In the genomic region with DNA sequence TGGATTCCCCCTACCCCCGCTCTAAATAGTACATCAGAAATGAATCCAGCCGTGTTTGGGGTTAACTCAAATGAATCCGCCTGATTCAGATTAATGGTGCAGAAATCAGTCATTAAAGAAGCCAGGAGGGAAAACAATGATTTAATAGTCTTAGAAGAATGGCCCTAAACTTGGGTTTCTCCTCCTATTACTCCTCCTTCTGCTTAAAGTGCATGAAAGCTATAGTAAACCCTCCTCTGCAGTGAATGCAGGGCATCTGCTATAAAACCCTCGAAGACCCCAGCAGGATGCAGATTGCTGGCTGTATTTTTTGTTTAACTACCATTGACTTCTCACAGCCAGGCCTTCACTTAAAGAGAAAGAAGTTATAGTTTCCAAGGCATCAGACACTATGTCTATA, we compare ENCODE assay signal across 22 mouse cellular contexts.
DNase-seq lines count a peak whose midpoint lies in the region; ATAC-seq and TF ChIP-seq lines count a peak whose summit lies in the region.
"Had no signal": no experiment of that assay in that cellular context is flagged by ENCODE, and none has a peak within 500 bp of the region (broad histone marks: within the 10 kb centered on the region; RNA-seq: fewer than 3 reads in every experiment).

No protein-coding gene starts in this region.

- H3K4me1 ChIP-seq in forebrain, embryonic 10.5 days, result peaks cover 19% of the 10 kb centered on the region
- peaks cover 20% of the 10 kb centered on the region for H3K4me1 ChIP-seq in forebrain, embryonic 13.5 days
- peaks cover 15% of the 10 kb centered on the region for H3K4me1 ChIP-seq in hindbrain, embryonic 14.5 days (replicated peaks; ENCODE audit: control insufficient read depth, insufficient read depth, low read length)
- no peaks in the 10 kb centered on the region; the same call in 1 of the 2 replicates for H3K4me1 ChIP-seq in hindbrain, embryonic 11.5 days (replicated peaks; ENCODE audit: control insufficient read depth, insufficient read depth, low read length)
- 0 out of 2 replicates have a peak, but pooled peaks cover 5% of the 10 kb centered on the region for H3K4me1 ChIP-seq in kidney, postnatal 0 days (replicated peaks; ENCODE audit: insufficient read depth, low read length)
- peaks cover 19% of the 10 kb centered on the region for H3K4me1 ChIP-seq in neural tube, embryonic 13.5 days (replicated peaks)
- peaks cover 16% of the 10 kb centered on the region for H3K4me1 ChIP-seq in neural tube, embryonic 15.5 days

- H3K36me3 ChIP-seq in forebrain, embryonic 10.5 days (replicated peaks), result no peaks in the 10 kb centered on the region
- H3K36me3 ChIP-seq in forebrain, embryonic 13.5 days (ENCODE audit: poor library complexity, severe bottlenecking), result no peaks in the 10 kb centered on the region
- H3K36me3 ChIP-seq in hindbrain, embryonic 14.5 days (replicated peaks; ENCODE audit: control insufficient read depth, insufficient read depth), result no peaks in the 10 kb centered on the region
- no peaks in the 10 kb centered on the region for H3K36me3 ChIP-seq in hindbrain, embryonic 11.5 days (ENCODE audit: control insufficient read depth, insufficient read depth, low read length)
- H3K36me3 ChIP-seq in kidney, postnatal 0 days (ENCODE audit: insufficient read depth, low read length), result no peaks in the 10 kb centered on the region
- H3K36me3 ChIP-seq in neural tube, embryonic 13.5 days, result no peaks in the 10 kb centered on the region
- no peaks in the 10 kb centered on the region for H3K36me3 ChIP-seq in neural tube, embryonic 15.5 days
- H3K36me3 ChIP-seq: embryonic facial prominence, embryonic 12.5 days; G1E; hindbrain, embryonic 15.5 days had no signal

- 0 out of 2 replicates have a peak overlapping the region, but pooled peaks have one; percentile 66 for H3K27ac ChIP-seq in forebrain, embryonic 10.5 days
- no peak overlapping the region for H3K27ac ChIP-seq in forebrain, embryonic 13.5 days
- peak overlapping the region; percentile 11; the same call in 1 of the 2 replicates for H3K27ac ChIP-seq in hindbrain, embryonic 14.5 days
- no peak overlapping the region for H3K27ac ChIP-seq in hindbrain, embryonic 11.5 days (ENCODE audit: low read depth, low read length)
- H3K27ac ChIP-seq in kidney, postnatal 0 days, result no peak overlapping the region
- peak overlapping the region; percentile 64 for H3K27ac ChIP-seq in neural tube, embryonic 13.5 days (replicated peaks)
- H3K27ac ChIP-seq in neural tube, embryonic 15.5 days (replicated peaks), result no peak overlapping the region
- H3K27ac ChIP-seq: gastrocnemius, adult 2 months; heart, embryonic 13.5 days; hindbrain, embryonic 15.5 days had no signal

- H3K27me3 ChIP-seq in forebrain, embryonic 10.5 days (ENCODE audit: poor library complexity, severe bottlenecking), result no peaks in the 10 kb centered on the region
- no peaks in the 10 kb centered on the region for H3K27me3 ChIP-seq in forebrain, embryonic 13.5 days
- no peaks in the 10 kb centered on the region for H3K27me3 ChIP-seq in hindbrain, embryonic 14.5 days (ENCODE audit: control insufficient read depth, insufficient read depth, low read length)
- H3K27me3 ChIP-seq in hindbrain, embryonic 11.5 days (ENCODE audit: control insufficient read depth, insufficient read depth, low read length), result no peaks in the 10 kb centered on the region
- no peaks in the 10 kb centered on the region for H3K27me3 ChIP-seq in kidney, postnatal 0 days (ENCODE audit: insufficient read depth, low read length)
- 0 out of 2 replicates have a peak, but pooled peaks cover 4% of the 10 kb centered on the region for H3K27me3 ChIP-seq in neural tube, embryonic 13.5 days
- no peaks in the 10 kb centered on the region for H3K27me3 ChIP-seq in neural tube, embryonic 15.5 days (replicated peaks)
- H3K27me3 ChIP-seq: embryonic facial prominence, embryonic 12.5 days; heart, embryonic 13.5 days; hindbrain, embryonic 15.5 days had no signal

- no peak for DNase-seq in forebrain, embryonic 10.5 days (ENCODE audit: extremely low spot score, low spot score)
- no peak for DNase-seq in hindbrain, embryonic 14.5 days (ENCODE audit: low spot score)
- no peak for DNase-seq in hindbrain, embryonic 11.5 days (ENCODE audit: low spot score)
- peak; percentile 80 for DNase-seq in kidney, postnatal 0 days (ENCODE audit: low spot score)
- no peak for DNase-seq in kidney, postnatal 4 days
- DNase-seq: adrenal gland, adult 8-10 months; adrenal gland, postnatal 36 days; B cell, adult 2 months; cerebellum, adult 11 months; cerebellum, adult 8-10 months; cerebellum, postnatal 25 days; gastrocnemius, adult 2 months; gastrocnemius, postnatal 25 days; heart, postnatal 36 days had no signal

- H3K4me3 ChIP-seq in forebrain, embryonic 10.5 days, result no peak overlapping the region
- no peak overlapping the region for H3K4me3 ChIP-seq in forebrain, embryonic 13.5 days
- no peak overlapping the region for H3K4me3 ChIP-seq in hindbrain, embryonic 14.5 days (replicated peaks; ENCODE audit: low read length)
- no peak overlapping the region for H3K4me3 ChIP-seq in hindbrain, embryonic 11.5 days (ENCODE audit: low read depth, low read length)
- no peak overlapping the region for H3K4me3 ChIP-seq in kidney, postnatal 0 days (replicated peaks; ENCODE audit: low read depth, low read length)
- no peak overlapping the region for H3K4me3 ChIP-seq in neural tube, embryonic 13.5 days
- no peak overlapping the region for H3K4me3 ChIP-seq in neural tube, embryonic 15.5 days (replicated peaks)
- H3K4me3 ChIP-seq: embryonic facial prominence, embryonic 12.5 days; gastrocnemius, adult 2 months; heart, embryonic 13.5 days; hindbrain, embryonic 15.5 days had no signal

- TF ChIP-seq CTCF in kidney, postnatal 0 days (IDR thresholded peaks at IDR 0.05; ENCODE audit: low read depth), result no peak

- 66% methylated on average over 4 of the region's 4 CpGs for WGBS in forebrain, embryonic 10.5 days
- 25% methylated on average over 4 of the region's 4 CpGs for WGBS in forebrain, embryonic 13.5 days
- WGBS in hindbrain, embryonic 14.5 days, result 45% methylated on average over 4 of the region's 4 CpGs
- 52% methylated on average over 4 of the region's 4 CpGs for WGBS in hindbrain, embryonic 11.5 days
- WGBS in kidney, postnatal 0 days, result 28% methylated on average over 4 of the region's 4 CpGs
- 22% methylated on average over 4 of the region's 4 CpGs for WGBS in neural tube, embryonic 13.5 days
- WGBS in neural tube, embryonic 15.5 days, result 16% methylated on average over 4 of the region's 4 CpGs

- no peaks in the 10 kb centered on the region for H3K9me3 ChIP-seq in forebrain, embryonic 10.5 days
- H3K9me3 ChIP-seq in forebrain, embryonic 13.5 days (replicated peaks), result no peaks in the 10 kb centered on the region
- H3K9me3 ChIP-seq in hindbrain, embryonic 14.5 days (ENCODE audit: control insufficient read depth, low read length), result no peaks in the 10 kb centered on the region
- no peaks in the 10 kb centered on the region for H3K9me3 ChIP-seq in hindbrain, embryonic 11.5 days (ENCODE audit: control insufficient read depth, low read length)
- H3K9me3 ChIP-seq in kidney, postnatal 0 days (replicated peaks; ENCODE audit: low read length), result no peaks in the 10 kb centered on the region
- no peaks in the 10 kb centered on the region for H3K9me3 ChIP-seq in neural tube, embryonic 13.5 days
- H3K9me3 ChIP-seq in neural tube, embryonic 15.5 days (replicated peaks), result no peaks in the 10 kb centered on the region
- H3K9me3 ChIP-seq: embryonic facial prominence, embryonic 12.5 days; heart, embryonic 13.5 days; hindbrain, embryonic 15.5 days had no signal

- H3K4me2 ChIP-seq in forebrain, embryonic 13.5 days, result no peak overlapping the region
- no peak overlapping the region for H3K4me2 ChIP-seq in hindbrain, embryonic 14.5 days (replicated peaks)
- no peak overlapping the region for H3K4me2 ChIP-seq in hindbrain, embryonic 11.5 days (replicated peaks; ENCODE audit: low read depth, low read length)
- H3K4me2 ChIP-seq in kidney, postnatal 0 days (ENCODE audit: low read length), result no peak overlapping the region
- H3K4me2 ChIP-seq in neural tube, embryonic 13.5 days, result 0 out of 2 replicates have a peak overlapping the region, but pooled peaks have one; percentile 0
- H3K4me2 ChIP-seq in neural tube, embryonic 15.5 days, result no peak overlapping the region
- H3K4me2 ChIP-seq: embryonic facial prominence, embryonic 12.5 days; heart, embryonic 13.5 days; hindbrain, embryonic 15.5 days had no signal

- no peak overlapping the region for H3K9ac ChIP-seq in forebrain, embryonic 13.5 days
- no peak overlapping the region for H3K9ac ChIP-seq in hindbrain, embryonic 14.5 days
- H3K9ac ChIP-seq in hindbrain, embryonic 11.5 days (ENCODE audit: low read depth, low read length), result no peak overlapping the region
- H3K9ac ChIP-seq in kidney, postnatal 0 days (ENCODE audit: low read depth, low read length), result no peak overlapping the region
- H3K9ac ChIP-seq in neural tube, embryonic 13.5 days, result no peak overlapping the region
- H3K9ac ChIP-seq in neural tube, embryonic 15.5 days (replicated peaks), result no peak overlapping the region
- H3K9ac ChIP-seq: embryonic facial prominence, embryonic 12.5 days; heart, embryonic 13.5 days; hindbrain, embryonic 15.5 days had no signal

- no peak for ATAC-seq in forebrain, embryonic 13.5 days
- ATAC-seq in hindbrain, embryonic 14.5 days (ENCODE audit: low FRiP score), result no peak
- ATAC-seq in hindbrain, embryonic 11.5 days (ENCODE audit: low FRiP score), result no peak
- ATAC-seq in kidney, postnatal 0 days (replicated peaks; ENCODE audit: low FRiP score, low read depth), result no peak
- no peak for ATAC-seq in neural tube, embryonic 13.5 days (ENCODE audit: low read depth)
- ATAC-seq in neural tube, embryonic 15.5 days (ENCODE audit: low FRiP score), result no peak
- ATAC-seq: CD4-positive, CD25-positive, alpha-beta regulatory T cell, adult 4 months had no signal

Comparison
In these comparisons a context has a peak if more than half of its experiments do, and no peak if none do; other contexts are left out.
1. H3K27ac ChIP-seq: peak in forebrain, embryonic 10.5 days (single experiment), hindbrain, embryonic 14.5 days (single experiment) and neural tube, embryonic 13.5 days (single experiment); none in forebrain, embryonic 13.5 days (single experiment), hindbrain, embryonic 11.5 days (single experiment), kidney, postnatal 0 days (single experiment) and neural tube, embryonic 15.5 days (single experiment).